Mouse (Mus musculus): ENCODE data around the gene Caap1. TPM values are rescaled to one million over a fixed set of nuclear protein-coding genes. Genes with fewer than 3 reads are reported as not detected.
A peak's percentile ranks its signal among the peaks of the same experiment; 100 is the strongest.

Gene Caap1
- 19.6 and 22.6 TPM in 2 replicates for polyA plus RNA-seq (2014; fragmentation: Nextera tagmentation; extraction: Ambion mirVana)

DNA sequence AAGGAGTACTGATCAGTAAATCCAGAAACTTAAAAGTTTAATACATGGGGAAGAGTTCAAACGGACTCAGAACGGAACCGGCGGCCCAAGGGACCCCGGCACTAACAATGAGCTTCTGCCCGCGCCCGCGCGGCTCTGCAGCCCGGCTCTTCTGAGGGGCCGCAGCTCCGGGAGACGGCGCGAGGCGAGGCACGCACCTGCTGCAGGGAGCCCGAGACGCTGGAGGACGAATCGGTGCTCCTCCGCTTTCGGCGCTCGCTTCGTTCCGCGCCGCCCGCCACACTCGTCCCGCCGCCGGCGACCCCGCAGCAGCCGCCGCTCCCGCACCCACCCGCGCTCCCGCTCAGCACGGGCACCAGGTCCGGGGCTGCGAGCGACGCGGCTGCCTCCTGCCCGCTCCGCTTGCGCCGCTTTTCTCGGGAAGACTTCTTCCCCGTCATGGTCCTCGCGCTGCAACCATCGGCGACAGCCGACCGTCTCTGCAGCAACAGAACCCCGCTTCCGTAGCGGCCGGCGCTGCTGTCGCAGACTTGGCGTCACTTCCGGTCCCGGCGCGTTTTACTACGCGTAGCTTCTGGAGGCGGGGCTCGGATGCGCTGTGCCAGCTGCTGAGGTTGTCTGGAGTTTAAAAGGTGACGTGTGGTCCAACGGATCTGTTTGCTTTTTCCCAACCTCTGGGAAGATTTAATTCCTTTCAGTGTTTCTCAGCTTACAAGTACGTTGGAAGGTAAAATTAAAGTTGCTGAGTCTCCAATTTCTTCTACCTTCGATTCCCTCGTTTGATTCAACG is at the start of gene Caap1, which contains the start of gene Gm10306:
TSS of gene Caap1 (minus strand) at position 532 of the 790 bp plus-strand sequence.
TSS of gene Gm10306 (plus strand) at position 282 of the 790 bp plus-strand sequence.
- H3K27ac ChIP-seq (ENCODE audit: low read length) = peak within 1 kb of the TSS; percentile 7; the same call in 1 of the 2 replicates
- peak; percentile 97 for ATAC-seq (ENCODE audit: insufficient number of reproducible peaks, insufficient read depth, low FRiP score, low read depth)
- no peaks in the 10 kb centered on the region for H3K27me3 ChIP-seq (ENCODE audit: control insufficient read depth, insufficient read depth, low read length)
- H3K4me3 ChIP-seq (ENCODE audit: low read depth, low read length) = peak within 1 kb of the TSS; percentile 87
- no peaks in the 10 kb centered on the region for H3K9me3 ChIP-seq (ENCODE audit: control insufficient read depth, low read depth, low read length)
- no peaks in the 10 kb centered on the region for H3K36me3 ChIP-seq (ENCODE audit: control insufficient read depth, insufficient read depth, low read length)
- WGBS = 1% methylated on average over 71 of the region's 83 CpGs
- peak within 1 kb of the TSS; percentile 67 for H3K9ac ChIP-seq (replicated peaks; ENCODE audit: low read depth, low read length)
- peak within 1 kb of the TSS; percentile 84 for H3K4me2 ChIP-seq (replicated peaks; ENCODE audit: low read depth, low read length)
- H3K4me1 ChIP-seq (ENCODE audit: control insufficient read depth, insufficient read depth, low read length) = 0 out of 2 replicates have a peak, but pooled peaks cover 9% of the 10 kb centered on the region

- H3K9ac ChIP-seq (replicated peaks; ENCODE audit: low read depth, low read length) = no peak overlapping the region
- no peak for ATAC-seq (ENCODE audit: insufficient number of reproducible peaks, insufficient read depth, low FRiP score, low read depth)
- H3K4me3 ChIP-seq (ENCODE audit: low read depth, low read length) = no peak overlapping the region
- H3K4me2 ChIP-seq (replicated peaks; ENCODE audit: low read depth, low read length) = no peak overlapping the region
- no peak overlapping the region for H3K27ac ChIP-seq (ENCODE audit: low read length)
- 0 out of 2 replicates have a peak, but pooled peaks cover 5% of the 10 kb centered on the region for H3K4me1 ChIP-seq (ENCODE audit: control insufficient read depth, insufficient read depth, low read length)
- no peaks in the 10 kb centered on the region for H3K36me3 ChIP-seq (ENCODE audit: control insufficient read depth, insufficient read depth, low read length)
- 89% methylated on average over 2 of the region's 2 CpGs for WGBS
- no peaks in the 10 kb centered on the region for H3K9me3 ChIP-seq (ENCODE audit: control insufficient read depth, low read depth, low read length)
- no peaks in the 10 kb centered on the region for H3K27me3 ChIP-seq (ENCODE audit: control insufficient read depth, insufficient read depth, low read length)
Observed at GRCm38 (mm10) chr4:94605591-94605990, 49.0 kb upstream of the Caap1 start.

- no peak overlapping the region for H3K4me3 ChIP-seq (ENCODE audit: low read depth, low read length)
- ATAC-seq (ENCODE audit: insufficient number of reproducible peaks, insufficient read depth, low FRiP score, low read depth) = no peak
Observed at GRCm38 (mm10) chr4:94604452-94605019, 47.9 kb upstream of the Caap1 start.

DNA sequence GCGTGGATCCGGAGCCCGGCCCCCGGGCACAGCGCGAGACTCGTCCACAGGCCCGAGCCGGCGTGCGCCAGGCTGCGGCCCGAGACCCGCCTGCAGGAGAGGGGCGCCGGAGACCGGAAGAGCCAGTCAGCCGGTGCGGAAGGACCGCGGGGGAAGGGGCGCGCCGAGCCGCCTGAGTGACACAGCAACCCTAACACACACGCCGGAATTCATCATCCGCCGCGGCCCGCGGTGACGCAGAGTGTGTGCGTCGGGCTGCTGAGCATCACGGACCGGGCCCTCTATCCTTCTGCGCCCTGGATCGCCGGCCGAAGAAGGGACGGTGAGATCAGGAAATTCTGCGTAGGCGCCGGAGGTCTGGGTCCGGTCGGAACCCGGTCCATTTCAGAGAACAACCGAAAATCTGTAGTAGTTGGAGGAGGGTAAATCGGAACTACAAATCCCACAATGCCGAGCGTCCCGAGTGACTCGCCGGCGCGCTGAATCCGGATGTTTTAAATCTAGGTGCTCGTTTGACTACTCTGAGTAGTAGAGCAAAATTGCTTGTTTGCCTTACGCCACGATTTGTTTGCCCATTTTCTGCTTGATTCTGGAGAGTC is 46.5 kb upstream of the Caap1 start, which contains the start of gene Plaa:
TSS of gene Plaa (minus strand) at position 214 of the 599 bp plus-strand sequence.
- H3K4me1 ChIP-seq (ENCODE audit: control insufficient read depth, insufficient read depth, low read length) = 0 out of 2 replicates have a peak, but pooled peaks cover 5% of the 10 kb centered on the region
- peak within 1 kb of the TSS; percentile 92 for H3K9ac ChIP-seq (replicated peaks; ENCODE audit: low read depth, low read length)
- peak; percentile 99 for ATAC-seq (ENCODE audit: insufficient number of reproducible peaks, insufficient read depth, low FRiP score, low read depth)
- no peaks in the 10 kb centered on the region for H3K9me3 ChIP-seq (ENCODE audit: control insufficient read depth, low read depth, low read length)
- H3K36me3 ChIP-seq (ENCODE audit: control insufficient read depth, insufficient read depth, low read length) = no peaks in the 10 kb centered on the region
- H3K27ac ChIP-seq (ENCODE audit: low read length) = peak within 1 kb of the TSS; percentile 84
- WGBS = under 1% methylated on average over 45 of the region's 61 CpGs
- no peaks in the 10 kb centered on the region for H3K27me3 ChIP-seq (ENCODE audit: control insufficient read depth, insufficient read depth, low read length)
- peak within 1 kb of the TSS; percentile 98 for H3K4me3 ChIP-seq (ENCODE audit: low read depth, low read length)
- peak within 1 kb of the TSS; percentile 84 for H3K4me2 ChIP-seq (replicated peaks; ENCODE audit: low read depth, low read length)

More at GRCm38 (mm10) chr4:94604452-94605019, 47.9 kb upstream of the Caap1 start:
- H3K4me1 ChIP-seq (ENCODE audit: control insufficient read depth, insufficient read depth, low read length) = 0 out of 2 replicates have a peak, but pooled peaks cover 5% of the 10 kb centered on the region
- no peaks in the 10 kb centered on the region for H3K36me3 ChIP-seq (ENCODE audit: control insufficient read depth, insufficient read depth, low read length)
- H3K4me2 ChIP-seq (replicated peaks; ENCODE audit: low read depth, low read length) = no peak overlapping the region
- H3K9ac ChIP-seq (replicated peaks; ENCODE audit: low read depth, low read length) = no peak overlapping the region
- no peak overlapping the region for H3K27ac ChIP-seq (ENCODE audit: low read length)
- H3K9me3 ChIP-seq (ENCODE audit: control insufficient read depth, low read depth, low read length) = no peaks in the 10 kb centered on the region
- 88% methylated on average over 2 of the region's 2 CpGs for WGBS
- no peaks in the 10 kb centered on the region for H3K27me3 ChIP-seq (ENCODE audit: control insufficient read depth, insufficient read depth, low read length)

GRCm38 (mm10) chr4:94602496-94603030 is 46.0 kb upstream of the Caap1 start:
- under 1% methylated on average over 33 of the region's 33 CpGs for WGBS
- ATAC-seq (ENCODE audit: insufficient number of reproducible peaks, insufficient read depth, low FRiP score, low read depth) = peak; percentile 76
- H3K4me1 ChIP-seq (ENCODE audit: control insufficient read depth, insufficient read depth, low read length) = 0 out of 2 replicates have a peak, but pooled peaks cover 5% of the 10 kb centered on the region
- H3K27me3 ChIP-seq (ENCODE audit: control insufficient read depth, insufficient read depth, low read length) = no peaks in the 10 kb centered on the region
- H3K36me3 ChIP-seq (ENCODE audit: control insufficient read depth, insufficient read depth, low read length) = no peaks in the 10 kb centered on the region
- peak overlapping the region; percentile 84 for H3K27ac ChIP-seq (ENCODE audit: low read length)
- no peaks in the 10 kb centered on the region for H3K9me3 ChIP-seq (ENCODE audit: control insufficient read depth, low read depth, low read length)
- peak overlapping the region; percentile 98 for H3K4me3 ChIP-seq (ENCODE audit: low read depth, low read length)
- H3K9ac ChIP-seq (replicated peaks; ENCODE audit: low read depth, low read length) = peak overlapping the region; percentile 92
- H3K4me2 ChIP-seq (replicated peaks; ENCODE audit: low read depth, low read length) = peak overlapping the region; percentile 52

DNA sequence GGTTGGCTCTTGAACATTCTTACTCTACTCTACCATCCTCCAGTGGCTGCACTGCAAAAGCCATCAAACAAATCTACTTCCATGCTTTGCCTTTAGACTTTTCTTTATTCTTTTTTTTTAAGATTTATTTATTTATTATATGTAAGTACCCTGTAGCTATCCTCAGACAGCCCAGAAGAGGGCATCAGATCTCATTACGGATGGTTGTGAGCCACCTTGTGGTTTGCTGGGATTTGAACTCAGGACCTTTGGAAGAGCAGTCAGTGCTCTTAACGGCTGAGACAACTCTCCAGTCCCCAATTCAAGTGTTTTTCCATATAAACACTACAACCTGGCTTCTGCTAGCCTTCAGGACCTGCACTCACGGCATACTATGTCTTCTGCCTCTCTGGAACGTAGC is 44.8 kb upstream of the Caap1 start:
- WGBS = 82% methylated on average over 4 of the region's 4 CpGs
- H3K4me3 ChIP-seq (ENCODE audit: low read depth, low read length) = no peak overlapping the region; the same call in 1 of the 2 replicates
- no peak for ATAC-seq (ENCODE audit: insufficient number of reproducible peaks, insufficient read depth, low FRiP score, low read depth)
- no peaks in the 10 kb centered on the region for H3K36me3 ChIP-seq (ENCODE audit: control insufficient read depth, insufficient read depth, low read length)
- 0 out of 2 replicates have a peak, but pooled peaks cover 5% of the 10 kb centered on the region for H3K4me1 ChIP-seq (ENCODE audit: control insufficient read depth, insufficient read depth, low read length)
- no peaks in the 10 kb centered on the region for H3K9me3 ChIP-seq (ENCODE audit: control insufficient read depth, low read depth, low read length)
- no peaks in the 10 kb centered on the region for H3K27me3 ChIP-seq (ENCODE audit: control insufficient read depth, insufficient read depth, low read length)
- no peak overlapping the region for H3K27ac ChIP-seq (ENCODE audit: low read length)
- no peak overlapping the region for H3K9ac ChIP-seq (replicated peaks; ENCODE audit: low read depth, low read length)
- peak overlapping the region; percentile 52; the same call in 1 of the 2 replicates for H3K4me2 ChIP-seq (replicated peaks; ENCODE audit: low read depth, low read length)

GRCm38 (mm10) chr4:94592709-94593108 is 36.1 kb upstream of the Caap1 start:
- no peak for ATAC-seq (ENCODE audit: insufficient number of reproducible peaks, insufficient read depth, low FRiP score, low read depth)
- Histone ChIP-seq H3K9me3 (ENCODE audit: control insufficient read depth, low read depth, low read length) (no peaks in the 10 kb centered on the region), H3K9ac (replicated peaks; ENCODE audit: low read depth, low read length) (no peak overlapping the region), H3K27me3 (ENCODE audit: control insufficient read depth, insufficient read depth, low read length) (no peaks in the 10 kb centered on the region), H3K4me3 (ENCODE audit: low read depth, low read length) (no peak overlapping the region), H3K27ac (ENCODE audit: low read length) (no peak overlapping the region), H3K36me3 (ENCODE audit: control insufficient read depth, insufficient read depth, low read length) (no peaks in the 10 kb centered on the region), H3K4me2 (replicated peaks; ENCODE audit: low read depth, low read length) (no peak overlapping the region), H3K4me1 (ENCODE audit: control insufficient read depth, insufficient read depth, low read length) (no peaks in the 10 kb centered on the region)

DNA sequence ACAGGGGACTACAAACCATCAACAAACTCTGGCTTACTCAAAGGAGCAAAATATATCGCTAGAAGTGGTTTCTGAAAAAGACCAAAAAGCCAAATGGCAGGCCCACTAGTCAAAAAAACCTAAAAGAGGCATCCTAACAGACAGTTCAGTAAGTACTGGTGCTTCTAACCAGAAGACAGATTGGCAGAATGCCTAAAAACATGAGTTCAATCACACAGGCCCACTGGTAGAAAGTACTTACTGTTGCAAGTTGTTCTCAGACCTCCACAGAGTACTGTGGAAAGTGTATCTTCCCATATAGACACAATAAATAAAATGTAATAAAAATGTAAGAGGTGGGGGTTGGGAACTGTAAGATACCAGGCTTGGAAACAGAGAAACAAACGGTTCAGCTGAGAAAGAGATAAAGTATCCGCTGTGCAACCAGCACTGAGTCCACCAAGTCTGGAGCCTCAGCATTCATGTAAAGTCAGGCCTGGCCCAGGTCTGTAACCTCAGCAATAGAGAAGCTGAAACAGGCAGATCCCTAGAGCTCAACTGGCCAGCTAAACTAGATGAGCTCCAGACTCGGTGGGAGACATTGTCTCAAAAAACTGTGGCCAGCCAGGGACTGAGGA is 35.3 kb upstream of the Caap1 start:
- H3K27ac ChIP-seq (ENCODE audit: low read length) = no peak overlapping the region
- no peaks in the 10 kb centered on the region for H3K36me3 ChIP-seq (ENCODE audit: control insufficient read depth, insufficient read depth, low read length)
- no peak overlapping the region for H3K9ac ChIP-seq (replicated peaks; ENCODE audit: low read depth, low read length)
- H3K4me1 ChIP-seq (ENCODE audit: control insufficient read depth, insufficient read depth, low read length) = no peaks in the 10 kb centered on the region
- H3K9me3 ChIP-seq (ENCODE audit: control insufficient read depth, low read depth, low read length) = no peaks in the 10 kb centered on the region
- 80% methylated on average over 4 of the region's 4 CpGs for WGBS
- no peak for ATAC-seq (ENCODE audit: insufficient number of reproducible peaks, insufficient read depth, low FRiP score, low read depth)
- H3K4me3 ChIP-seq (ENCODE audit: low read depth, low read length) = no peak overlapping the region
- no peaks in the 10 kb centered on the region for H3K27me3 ChIP-seq (ENCODE audit: control insufficient read depth, insufficient read depth, low read length)
- H3K4me2 ChIP-seq (replicated peaks; ENCODE audit: low read depth, low read length) = no peak overlapping the region
